Mouse (Mus musculus) liver, postnatal 0 days (tissue): ENCODE results near the gene Ubap2.

ENCODE experiments used
- CTCF ChIP-seq: sonication (generic); IDR thresholded peaks from 2 replicates; pipeline ENCODE4 v1.5.1; 2016; ENCODE audit warnings: antibody characterized with exemption, low read depth
- EP300 ChIP-seq: IDR thresholded peaks from 2 replicates; pipeline ENCODE4 v1.6.1; 2016; ENCODE audit warnings: antibody characterized with exemption, low read depth, mild to moderate bottlenecking

DNA sequence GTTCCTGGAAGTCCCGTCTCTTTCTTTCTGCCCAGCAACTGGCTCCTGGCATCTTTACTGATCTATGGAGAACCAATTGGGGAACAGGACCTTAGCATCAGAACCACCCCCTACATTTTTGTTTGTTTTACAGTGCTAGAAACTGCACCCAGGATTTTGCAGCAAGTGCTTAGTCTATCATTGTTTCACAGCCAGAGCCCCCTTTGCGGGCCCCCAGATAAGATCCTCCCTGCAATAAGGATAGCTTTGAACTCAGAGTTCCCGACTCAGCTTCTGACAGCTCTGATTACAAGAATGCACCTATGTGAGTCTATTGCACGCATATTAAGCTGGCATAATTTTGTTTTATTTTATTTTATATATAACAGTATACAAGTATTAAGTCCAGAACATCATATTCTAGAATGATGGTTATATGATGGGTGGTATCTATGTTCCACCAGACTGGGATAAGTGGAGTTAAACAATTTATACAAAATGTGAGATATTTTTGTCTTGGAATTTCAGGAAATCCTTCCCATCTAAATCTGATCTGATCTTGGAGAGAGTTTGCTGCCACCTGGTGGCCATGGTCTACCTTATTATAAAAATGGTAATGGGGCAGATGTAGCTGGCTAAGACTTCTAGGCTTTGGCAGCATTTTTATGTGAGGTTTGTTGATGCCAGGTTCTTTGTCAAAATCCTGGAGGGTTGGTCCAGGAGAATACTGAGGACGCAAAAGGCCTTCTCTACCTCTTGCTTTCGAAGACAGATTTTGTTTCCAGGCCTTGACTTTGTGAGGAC lies 109.1 kb downstream of the Ubap2 start:
- TF ChIP-seq CTCF (peak; percentile 81), EP300 (no peak)
